Mouse (Mus musculus) kidney, postnatal 10 days (tissue): ENCODE results near the gene Mad1l1.

ENCODE experiments used
- DNase-seq: peaks from one replicate; pipeline ENCODE4 v3.0.0; 2021; ENCODE audit warnings: mixed read lengths

The Mad1l1 gene

DNA sequence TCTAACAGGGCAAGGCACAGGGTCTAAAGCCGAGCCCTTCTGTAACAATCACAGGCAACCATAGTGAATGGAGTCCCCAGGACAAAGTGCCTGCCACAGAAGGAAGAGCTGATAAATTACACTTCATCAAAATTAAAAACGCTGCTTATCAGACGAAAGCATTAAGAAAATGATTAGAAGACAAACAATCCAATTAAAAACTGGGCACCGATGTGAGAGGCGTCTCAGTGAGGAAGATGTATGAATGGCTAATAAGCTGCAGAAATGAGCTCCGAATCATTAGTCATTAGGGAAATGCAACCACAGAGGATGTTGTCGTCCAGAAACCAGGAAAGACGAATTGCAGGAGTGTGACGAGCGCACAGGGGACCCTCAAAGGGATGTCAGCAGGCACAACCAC, 240.3 kb downstream of the Mad1l1 start:
- no peak for DNase-seq

DNA sequence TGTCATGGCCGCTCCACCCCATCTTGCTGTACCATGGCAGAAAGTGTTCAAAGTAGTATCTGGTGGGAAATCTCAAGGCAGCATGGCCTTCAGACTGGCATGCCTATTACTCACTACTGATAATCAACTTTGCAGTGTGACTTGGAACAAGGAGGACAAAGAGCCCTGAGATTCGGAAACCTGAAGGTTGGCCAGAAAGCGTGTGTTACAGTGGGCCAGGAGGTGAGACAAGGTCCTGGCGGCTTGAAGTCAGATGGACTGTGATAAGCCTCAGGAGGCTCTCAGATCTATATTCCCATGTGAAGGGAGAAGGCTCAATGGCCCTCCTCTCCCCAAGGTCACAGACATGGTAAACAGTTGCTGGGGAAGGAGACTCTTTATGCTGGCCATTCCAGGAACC, 241.8 kb downstream of the Mad1l1 start:
- DNase-seq = no peak

DNA sequence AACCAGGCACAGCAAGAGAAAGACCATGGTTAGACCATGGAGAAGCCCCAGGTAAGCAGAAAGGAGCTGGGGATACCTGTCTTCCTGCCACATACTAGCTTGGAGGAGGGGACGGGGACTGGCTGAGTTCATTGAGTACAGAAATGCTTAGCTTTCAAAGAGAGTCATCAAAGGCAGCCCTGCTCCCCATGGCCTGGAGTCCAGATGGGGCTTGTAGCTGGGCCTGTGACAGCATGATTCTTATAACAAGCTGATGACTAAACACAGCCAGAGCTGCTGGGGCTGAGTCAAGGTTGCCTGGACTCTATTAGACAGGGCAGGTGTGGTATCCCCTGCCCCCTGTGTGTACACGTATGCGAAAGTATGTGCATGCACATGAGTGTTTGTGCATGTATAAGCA, 242.9 kb downstream of the Mad1l1 start:
- DNase-seq = no peak

DNA sequence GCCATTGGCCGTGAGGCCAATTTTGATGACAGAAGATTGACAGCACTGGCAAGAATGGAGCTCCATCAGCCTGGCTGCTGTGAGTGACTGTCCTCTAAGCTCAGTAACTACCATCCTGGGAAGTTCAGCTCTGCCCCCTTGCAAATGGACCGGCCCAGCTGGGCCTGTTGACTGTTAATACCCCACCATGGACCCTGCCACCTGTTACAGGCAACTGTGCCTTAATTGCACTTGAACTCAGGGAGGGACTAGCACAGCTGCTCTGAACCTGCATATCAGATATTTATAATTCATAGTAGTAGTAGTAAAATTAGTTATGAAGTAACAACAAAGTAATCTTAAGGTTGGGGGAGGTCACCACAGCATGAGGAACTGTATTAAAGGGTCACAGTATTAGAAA, 244.9 kb downstream of the Mad1l1 start:
- DNase-seq = no peak

DNA sequence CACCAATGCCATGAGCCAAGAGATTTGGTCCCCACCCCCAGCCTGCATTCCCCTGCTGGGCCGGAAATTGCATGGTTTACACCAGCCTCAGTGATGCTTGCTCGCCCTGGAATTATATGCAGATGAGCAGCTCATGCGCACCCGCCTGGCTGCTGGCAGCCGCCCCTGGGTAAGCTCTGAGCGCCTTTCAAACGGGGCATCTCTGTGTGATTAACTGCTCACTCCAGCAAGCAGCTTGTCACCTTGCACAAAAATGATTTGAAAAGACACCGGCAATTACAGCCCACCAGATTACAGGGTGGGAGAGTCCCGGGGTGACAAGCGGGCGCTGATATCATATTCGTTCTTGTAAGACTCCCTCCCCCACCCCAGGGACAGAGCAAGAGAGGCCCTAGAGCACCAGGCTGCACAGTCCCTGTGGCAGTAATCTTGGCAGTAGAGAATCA, 247.7 kb downstream of the Mad1l1 start:
- no peak for DNase-seq

DNA sequence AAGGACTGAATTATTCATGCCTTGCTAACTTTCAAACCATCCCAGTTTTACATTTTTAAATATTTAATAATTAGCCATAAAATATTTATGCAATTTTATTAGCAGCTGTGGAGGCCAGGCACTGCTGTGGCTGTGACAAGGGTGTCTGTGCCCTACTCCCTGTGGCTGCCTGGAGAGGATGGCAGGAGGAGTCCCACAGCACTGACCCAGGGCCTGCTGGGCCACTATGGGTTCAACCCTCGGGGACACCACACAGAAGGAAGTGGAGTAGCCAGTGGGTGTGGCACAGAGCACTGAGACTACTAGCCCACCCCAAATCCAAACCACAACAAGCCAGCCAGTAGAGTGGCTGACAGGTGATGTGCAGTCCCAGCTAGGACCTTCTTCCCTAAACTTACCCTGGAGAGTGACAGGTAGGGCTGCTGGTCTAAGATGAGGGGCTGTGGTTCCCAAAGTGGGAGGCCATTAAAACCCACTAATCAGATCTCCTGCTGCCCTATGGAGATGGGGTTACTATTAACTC, 248.1 kb downstream of the Mad1l1 start:
- no peak for DNase-seq

DNA sequence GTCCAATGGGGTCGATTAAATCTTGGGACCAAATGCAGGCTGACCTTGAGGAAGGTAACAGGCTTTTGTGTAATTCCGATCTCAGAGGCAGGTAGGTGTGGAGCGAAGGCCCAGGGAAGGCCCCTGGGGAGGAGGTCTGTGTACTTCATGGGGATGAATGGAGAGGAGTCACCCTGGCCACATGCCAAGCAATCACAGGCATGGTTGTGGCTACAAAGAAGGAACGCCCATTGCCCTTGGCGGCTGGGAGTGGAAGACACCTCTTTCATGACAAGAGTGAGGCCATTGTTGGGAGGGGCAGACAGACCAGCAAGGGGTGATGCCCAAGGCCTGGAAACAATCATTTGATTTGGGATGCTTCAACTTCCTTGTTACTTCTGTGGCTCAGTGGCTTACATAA, 252.8 kb downstream of the Mad1l1 start:
- DNase-seq = peak; percentile 24

DNA sequence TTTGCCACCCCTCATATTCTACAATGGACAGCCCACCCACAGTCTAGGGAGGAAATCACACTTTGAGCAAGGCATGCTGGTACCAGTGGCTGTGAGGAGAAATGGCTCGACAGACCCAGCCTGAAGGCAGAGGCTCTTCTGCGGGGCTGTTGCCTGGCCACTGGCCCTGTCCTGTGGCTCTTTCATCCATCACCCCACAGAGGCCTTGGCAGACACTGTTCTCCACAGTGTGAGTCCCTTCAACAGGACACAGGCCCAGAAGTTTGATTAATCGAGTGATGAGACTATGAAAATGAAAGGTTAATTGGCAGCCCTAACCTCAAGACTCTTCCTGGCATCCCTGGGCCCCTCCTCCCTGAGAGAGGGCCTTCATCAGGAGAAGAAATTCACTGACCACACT, 253.3 kb downstream of the Mad1l1 start:
- no peak for DNase-seq

DNA sequence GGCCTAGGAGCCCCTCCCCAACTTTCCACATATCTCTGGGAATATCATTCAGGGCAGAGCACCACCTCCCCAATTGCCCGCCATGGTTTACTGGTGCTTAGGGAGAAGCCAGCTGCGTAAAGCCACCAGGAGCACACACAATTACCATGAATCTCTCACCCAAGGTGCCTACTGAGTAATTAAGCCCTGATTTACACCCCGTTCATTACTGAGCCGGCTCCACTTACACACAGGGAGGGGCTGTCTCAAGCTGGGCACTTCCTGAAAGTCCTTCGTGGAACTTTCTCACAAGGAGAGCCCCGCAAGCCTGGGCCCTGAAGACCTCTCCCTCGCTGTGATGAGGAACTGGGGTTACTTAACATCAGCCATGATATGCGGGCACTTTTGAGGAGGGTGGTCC, 254.6 kb downstream of the Mad1l1 start:
- no peak for DNase-seq

DNA sequence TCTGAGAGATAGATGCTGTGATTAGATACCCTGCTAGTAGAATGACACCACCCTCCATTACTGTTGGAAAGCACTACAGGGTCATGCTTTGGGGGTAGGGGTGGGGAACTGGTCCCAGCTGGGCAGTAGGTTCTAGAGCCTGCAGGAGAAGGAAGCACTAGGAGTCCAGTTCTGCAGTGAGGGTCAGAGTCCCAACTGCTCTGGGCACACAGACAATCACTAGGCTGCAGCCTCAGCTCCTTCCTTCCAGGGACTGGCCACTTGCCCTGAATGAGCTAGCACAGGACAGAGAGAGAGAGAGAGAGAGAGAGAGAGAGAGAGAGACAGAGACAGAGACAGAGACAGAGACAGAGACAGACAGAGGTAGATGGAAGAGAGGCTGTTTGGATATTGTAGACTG, 255.1 kb downstream of the Mad1l1 start:
- no peak for DNase-seq

DNA sequence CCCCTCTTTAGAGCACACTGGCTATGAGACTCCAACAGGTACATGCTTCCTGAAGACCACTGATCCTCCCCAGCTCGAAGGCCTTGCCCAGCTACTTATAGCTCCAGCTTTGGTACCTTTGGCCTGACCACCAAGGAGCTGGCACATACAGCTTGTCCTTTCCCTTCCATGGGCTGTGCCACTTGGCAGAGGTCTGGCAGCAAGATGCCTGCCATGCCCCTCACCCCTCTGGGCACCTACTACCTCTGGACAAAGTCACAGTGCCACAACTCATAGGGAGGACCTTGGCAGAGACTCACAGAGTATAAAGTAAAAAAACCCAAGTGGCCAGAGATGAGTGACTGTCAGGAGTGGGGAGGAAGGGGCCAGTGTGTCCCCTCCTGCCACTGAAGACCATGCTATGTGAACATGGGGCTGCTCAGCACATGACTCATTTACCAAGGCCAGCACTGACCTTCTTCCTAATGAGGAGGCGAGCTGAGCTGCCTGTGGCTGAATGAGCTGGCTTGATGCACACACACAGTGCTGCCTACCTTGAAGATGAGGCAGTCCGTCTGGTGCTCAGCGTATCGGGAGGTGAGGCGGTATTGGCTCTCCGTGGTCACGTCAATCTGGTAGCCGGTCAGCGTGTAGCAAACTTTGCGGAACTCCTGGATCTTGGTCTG, 255.9 kb downstream of the Mad1l1 start:
- DNase-seq = no peak

DNA sequence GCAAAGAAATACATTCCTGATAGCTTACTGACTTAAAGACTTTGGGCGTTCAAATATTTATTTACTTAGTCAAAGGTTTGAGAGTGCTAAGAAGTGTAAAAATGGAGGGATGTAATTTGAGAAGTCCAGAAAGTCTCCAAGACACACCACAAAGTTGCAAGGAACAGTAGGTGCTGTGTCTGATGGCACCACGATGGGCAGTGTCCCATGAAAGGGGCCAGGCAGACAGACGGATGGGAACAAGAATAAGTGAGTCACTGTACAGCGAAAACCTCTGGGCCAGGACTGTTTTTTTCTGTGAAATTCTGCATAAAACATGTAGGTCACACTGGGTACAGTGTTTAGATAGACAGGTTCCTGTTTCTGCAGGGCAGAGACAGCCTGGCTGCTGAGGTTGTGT, 256.8 kb downstream of the Mad1l1 start:
- DNase-seq = no peak

DNA sequence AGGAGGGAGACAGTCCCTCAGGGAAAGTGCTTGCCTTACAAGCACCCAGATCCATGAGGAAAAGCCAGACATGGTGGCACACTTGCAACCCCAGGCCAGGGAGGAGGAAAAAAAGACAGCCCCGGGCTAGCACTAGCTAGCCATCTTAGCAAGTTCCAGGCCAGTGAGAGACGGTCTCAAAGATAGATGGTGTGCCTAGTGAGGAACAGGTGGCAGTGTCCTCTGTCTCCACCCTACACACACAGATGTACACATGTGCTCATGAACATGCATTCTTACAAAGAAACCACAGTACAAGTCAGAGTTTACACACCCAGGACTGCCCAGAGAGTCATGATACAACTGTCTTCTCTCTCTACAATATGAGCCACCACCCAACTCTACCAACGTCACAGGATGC, 258.5 kb downstream of the Mad1l1 start:
- no peak for DNase-seq

DNA sequence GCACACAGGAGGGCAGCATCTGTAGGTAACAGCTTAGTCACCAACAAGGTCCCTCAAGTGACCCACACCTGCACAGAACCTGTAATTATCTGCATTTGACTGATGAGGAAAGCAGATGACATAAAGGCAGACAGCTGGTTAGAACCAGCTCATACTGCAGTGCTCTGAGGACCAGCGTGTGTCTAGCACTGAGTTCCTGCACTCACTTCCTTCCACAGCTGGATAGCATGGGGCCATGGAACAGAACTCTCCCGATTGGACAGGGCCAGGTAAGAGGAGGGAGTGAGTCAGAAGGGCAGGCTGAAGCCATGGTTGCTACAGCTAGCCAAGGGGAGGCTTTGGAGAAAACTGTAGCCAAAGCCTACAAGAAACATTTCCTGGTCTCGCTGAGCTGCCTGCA, 259.0 kb downstream of the Mad1l1 start:
- DNase-seq = no peak

DNA sequence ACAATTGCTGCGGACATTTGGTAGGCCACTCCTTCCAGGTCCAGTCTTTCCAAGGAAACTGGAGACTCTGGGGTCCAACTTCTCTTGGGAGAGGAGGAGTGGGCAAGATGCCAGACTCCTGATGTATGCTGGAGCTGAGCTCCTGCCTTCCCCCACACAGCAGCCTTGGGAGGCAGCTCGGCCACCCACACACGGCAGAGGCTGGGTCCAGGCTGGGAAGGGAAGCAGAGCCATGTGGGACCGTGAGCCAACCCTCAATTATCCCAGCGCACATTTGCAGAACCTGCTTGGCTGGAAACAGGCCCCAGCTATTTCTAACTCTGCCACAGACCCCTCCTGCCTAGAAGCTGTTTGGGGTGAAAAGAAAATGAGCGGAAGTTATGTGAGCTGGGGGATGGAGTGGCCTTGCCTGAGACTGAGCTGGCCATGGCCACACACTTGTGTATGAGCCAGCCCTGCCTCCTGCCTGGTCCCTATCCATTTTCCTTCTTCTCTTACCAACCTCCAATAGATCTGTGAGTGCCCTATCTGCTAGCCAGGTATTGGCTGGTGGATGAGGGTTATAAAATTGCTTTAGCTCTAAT, 260.0 kb downstream of the Mad1l1 start:
- DNase-seq = peak; percentile 48

DNA sequence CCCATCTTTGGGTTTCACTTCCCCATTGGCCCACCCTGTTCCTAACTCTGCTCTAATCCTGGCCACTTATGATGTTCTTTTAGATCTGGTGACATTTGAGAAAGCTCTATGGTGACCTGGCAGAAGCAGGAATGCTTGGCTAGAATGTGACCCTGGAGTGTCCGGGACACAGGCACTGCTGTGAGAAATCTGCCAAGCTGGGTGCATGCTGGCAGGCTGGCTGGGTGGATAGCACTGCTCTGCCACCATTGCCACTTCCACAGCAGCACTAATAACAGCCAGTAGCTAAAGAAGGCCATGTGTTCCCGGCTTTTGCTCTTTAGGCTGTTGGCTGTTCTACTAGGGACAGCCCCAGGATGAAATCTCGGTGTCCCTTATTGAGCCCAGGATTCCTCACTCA, 265.1 kb downstream of the Mad1l1 start:
- no peak for DNase-seq

DNA sequence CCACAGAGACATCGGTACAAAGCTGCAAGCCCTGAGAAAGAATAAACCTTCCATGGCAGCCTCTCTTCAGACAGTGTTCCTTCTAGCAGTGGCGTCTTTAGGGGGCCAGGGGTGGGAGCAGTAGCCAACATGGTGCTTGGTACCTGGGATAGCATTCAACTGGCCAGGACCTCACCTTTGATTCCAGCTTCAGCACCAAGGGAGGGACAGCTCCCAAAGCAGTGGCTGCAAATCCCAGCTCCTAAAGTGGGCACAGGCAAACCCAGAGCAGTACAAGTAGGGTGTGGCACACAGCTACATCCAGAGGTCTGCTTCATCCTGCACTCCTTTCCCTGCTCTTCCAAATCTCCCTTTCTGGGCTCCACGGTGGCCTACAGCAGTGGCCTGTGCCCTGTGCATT, 265.9 kb downstream of the Mad1l1 start:
- peak; percentile 64 for DNase-seq

DNA sequence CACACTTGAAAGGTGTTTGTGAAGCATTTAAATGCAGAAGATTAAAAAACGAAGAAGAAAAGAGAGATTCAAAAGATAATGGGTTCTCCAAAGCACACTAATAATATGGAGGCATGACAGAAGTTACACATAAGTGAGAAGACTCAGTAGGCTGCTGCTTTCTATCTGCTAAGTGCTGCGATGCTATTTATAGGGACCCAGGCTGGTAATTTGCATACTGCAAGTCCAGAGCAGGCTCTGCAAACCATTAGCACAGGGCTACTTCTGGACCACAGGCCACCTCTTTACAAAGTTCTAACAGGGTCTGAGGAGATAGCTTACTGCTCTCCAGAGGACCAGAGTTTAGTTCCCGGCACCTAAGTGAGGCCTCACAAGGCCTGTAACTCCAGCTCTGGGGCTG, 267.7 kb downstream of the Mad1l1 start:
- no peak for DNase-seq

DNA sequence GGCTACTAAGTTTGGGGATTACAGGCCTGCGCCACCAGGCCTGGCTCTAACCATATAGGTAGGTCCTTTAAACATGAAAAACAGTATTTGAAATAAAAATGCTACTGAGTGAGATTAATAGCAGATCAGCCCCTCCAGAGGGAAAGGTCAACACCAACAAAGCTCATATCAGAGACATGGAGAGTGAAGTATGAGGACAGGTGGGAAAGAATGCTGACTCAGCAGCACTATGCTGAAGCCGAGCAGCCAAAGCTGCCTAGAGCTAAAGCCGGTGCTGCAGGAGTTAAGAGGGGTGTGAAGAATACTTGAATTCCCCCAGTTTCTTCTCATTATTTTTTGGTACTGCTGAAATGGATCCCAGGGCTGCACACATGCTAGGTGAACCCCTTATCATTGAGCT, 268.9 kb downstream of the Mad1l1 start:
- DNase-seq = no peak

DNA sequence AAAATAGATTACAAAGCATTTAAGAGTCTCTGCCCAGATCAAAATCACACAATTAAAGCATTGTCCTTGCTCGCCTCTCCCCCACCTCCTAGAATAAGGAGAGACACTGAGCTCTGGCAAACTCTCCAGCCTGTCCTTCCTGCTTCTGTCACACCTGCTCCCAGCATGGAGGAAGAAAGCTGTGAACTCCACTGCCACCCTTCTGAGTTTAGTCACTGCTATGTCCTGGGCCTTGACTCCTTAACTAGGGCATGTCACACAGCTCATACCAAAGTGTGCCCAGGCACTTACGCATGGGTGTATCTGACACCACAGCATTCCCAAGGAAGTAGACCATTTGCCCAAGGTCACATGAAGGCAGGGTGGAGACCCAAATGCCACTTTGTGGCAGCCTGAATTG, 275.9 kb downstream of the Mad1l1 start:
- DNase-seq = no peak

DNA sequence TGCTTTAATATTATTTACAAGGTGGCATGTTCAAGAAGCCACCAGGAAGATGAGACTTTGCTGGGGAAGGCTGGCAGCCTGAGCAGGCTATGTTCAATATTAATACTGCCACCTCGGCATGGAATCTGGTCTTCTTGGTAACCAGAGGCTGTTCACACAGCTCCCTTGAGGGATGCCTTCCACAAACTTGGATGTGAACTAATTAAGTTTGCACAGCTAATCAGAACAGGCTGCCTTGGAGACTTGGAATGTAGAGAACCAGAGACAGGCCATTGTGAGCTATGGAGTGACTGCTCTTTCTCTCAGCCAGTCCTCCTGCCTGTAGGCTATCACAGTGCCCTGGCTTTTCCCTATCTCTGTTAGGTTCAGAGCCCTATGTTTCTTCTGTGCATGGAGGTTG, 278.4 kb downstream of the Mad1l1 start:
- no peak for DNase-seq

DNA sequence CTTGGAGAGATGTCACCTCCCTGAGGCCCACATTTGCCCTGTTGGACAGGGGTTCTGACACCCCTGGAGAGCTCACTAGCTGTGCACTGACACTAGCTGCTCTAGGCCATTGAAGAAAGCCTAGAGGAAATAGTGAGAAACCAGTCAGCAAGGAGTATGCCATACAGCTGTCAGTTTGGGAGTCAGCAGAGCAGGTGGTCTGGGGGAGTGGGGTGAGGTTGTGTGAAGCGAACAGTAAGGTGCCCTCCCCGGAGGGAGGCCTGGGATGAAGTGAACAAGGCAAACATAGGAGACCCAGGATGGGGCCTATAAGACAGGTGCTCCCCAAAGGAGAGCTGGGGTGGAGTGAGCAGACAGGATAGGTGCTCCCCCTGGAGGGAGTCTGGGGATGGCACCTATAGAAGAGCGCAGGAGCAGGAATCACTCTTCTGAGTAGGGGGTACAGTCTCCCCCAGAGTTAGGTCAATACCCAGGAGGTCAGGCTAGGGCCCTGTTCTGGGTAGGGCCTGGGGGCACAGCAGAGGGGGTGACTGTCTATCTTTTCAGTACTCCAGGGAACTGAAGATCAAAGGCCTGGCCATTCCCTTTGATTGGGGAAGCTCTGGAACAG, 279.2 kb downstream of the Mad1l1 start:
- DNase-seq = peak; percentile 33

DNA sequence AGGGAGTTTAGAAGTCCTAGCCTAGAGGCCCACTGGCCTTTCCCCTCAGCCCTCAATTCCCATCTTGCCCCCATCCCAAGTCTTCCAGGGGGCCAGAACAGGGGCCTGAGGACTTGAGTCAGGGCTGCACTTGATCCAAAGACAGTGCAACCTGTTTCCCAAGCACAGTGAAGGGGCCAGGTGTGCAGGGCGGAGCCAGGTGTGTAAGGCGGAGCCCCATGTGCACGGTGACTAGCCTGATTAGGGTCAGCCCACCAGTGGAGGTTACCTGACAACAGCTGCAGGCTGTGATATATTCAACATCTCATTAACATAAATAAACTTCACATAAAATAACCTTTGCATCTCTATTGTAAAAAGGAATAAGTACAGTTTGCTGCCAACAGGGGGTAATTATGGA, 280.3 kb downstream of the Mad1l1 start:
- no peak for DNase-seq

DNA sequence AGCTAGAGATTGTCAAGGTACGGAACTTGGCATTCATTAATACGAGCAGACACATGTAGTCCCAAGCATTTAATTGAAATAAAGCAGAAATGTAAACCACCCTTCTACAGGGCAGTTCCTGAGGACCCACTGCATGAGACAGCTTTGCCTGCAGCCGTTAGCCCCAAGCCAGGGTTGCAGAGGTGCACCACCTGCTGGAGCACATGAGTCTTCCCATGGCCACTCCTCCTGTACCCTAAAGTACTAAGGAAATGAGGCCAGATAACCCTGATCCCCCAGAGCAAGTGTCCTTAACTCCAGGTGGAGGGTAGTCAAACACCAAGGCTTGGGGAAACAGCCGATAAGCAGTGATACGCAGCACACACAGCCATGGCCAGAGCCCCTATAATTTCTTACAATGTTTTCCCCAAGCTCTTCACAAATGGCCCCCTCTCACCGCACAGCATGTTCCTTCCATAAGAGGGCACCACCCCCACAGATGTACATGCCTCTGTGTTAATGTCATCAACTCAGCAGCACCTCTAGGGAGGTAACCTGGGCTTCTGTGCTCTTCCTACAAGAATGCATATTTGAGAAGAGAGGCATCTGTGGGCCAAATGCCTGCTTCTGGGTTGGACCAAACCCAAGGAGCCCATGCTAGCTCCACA, 283.6 kb downstream of the Mad1l1 start:
- DNase-seq = no peak
